Mouse (Mus musculus) limb, embryonic 11.5 days (tissue): ENCODE results near the gene Golga4. TPM values are rescaled to one million over a fixed set of nuclear protein-coding genes. Genes with fewer than 3 reads are reported as not detected.

ENCODE experiments used
- ATAC-seq: fragments of 200-750 bp; cut with Nextera tagmentation; 2 replicates; pipeline ENCODE4 v1.8.0; 2017; ENCODE audit warnings: low read depth; ENCODE audit not compliant: insufficient number of reproducible peaks, low FRiP score, low TSS enrichment
- DNase-seq: peaks from one replicate; pipeline ENCODE4 v3.0.0-alpha.2; 2015; ENCODE audit warnings: low spot score
- H3K27ac ChIP-seq: fragments of 300-500 bp; sonication (generic); replicated peaks from 2 replicates; pipeline ENCODE4 v1.5.1; 2014; ENCODE audit warnings: low read depth, mild to moderate bottlenecking, low read length
- H3K27me3 ChIP-seq: fragments of 300-500 bp; sonication (generic); 2 replicates; pipeline ENCODE4 v1.6.1; 2014; ENCODE audit warnings: mild to moderate bottlenecking, low read length, mixed read lengths; ENCODE audit not compliant: control insufficient read depth, insufficient read depth
- H3K36me3 ChIP-seq: fragments of 300-500 bp; sonication (generic); 2 replicates; pipeline ENCODE4 v1.6.1; 2014; ENCODE audit warnings: mild to moderate bottlenecking, low read length, moderate library complexity, mixed read lengths; ENCODE audit not compliant: control insufficient read depth, insufficient read depth
- H3K4me1 ChIP-seq: fragments of 300-500 bp; sonication (generic); 2 replicates; pipeline ENCODE4 v1.6.1; 2014; ENCODE audit warnings: low read length, mixed read lengths; ENCODE audit not compliant: control insufficient read depth, insufficient read depth
- H3K4me2 ChIP-seq: fragments of 300-500 bp; sonication (generic); 2 replicates; pipeline ENCODE4 v1.6.1; 2014; ENCODE audit warnings: low read depth, mild to moderate bottlenecking, moderate library complexity; ENCODE audit not compliant: severe bottlenecking
- H3K4me3 ChIP-seq: fragments of 300-500 bp; sonication (generic); 2 replicates; pipeline ENCODE4 v1.5.1; 2014; ENCODE audit warnings: low read depth, low read length
- H3K9ac ChIP-seq: fragments of 300-500 bp; sonication (generic); 2 replicates; pipeline ENCODE4 v1.6.1; 2014; ENCODE audit warnings: mild to moderate bottlenecking, low read length
- H3K9me3 ChIP-seq: fragments of 300-500 bp; sonication (generic); 2 replicates; pipeline ENCODE4 v1.6.1; 2016; ENCODE audit warnings: low read length; ENCODE audit not compliant: control insufficient read depth
- WGBS: fragments of 180-500 bp; shearing (Covaris S2); extraction: QIAGEN DNeasy Blood & Tissue Kit; methylation state at CpG from one replicate; pipeline ENCODE4 v1.1.7; 2014; 5-methylcytosine and 5-hydroxymethylcytosine counted together
- polyA plus RNA-seq: library from polyadenylated mRNA; unstranded; fragments of >200 nt; fragmentation: Nextera tagmentation; extraction: Ambion mirVana; gene quantifications from 2 replicates; pipeline ENCODE4 v1.2.1, GENCODE M21; 2014

Golga4 gene
- polyA plus RNA-seq, 1 experiment from 2014 or later = 49.5 TPM

GRCm38 (mm10) chr9:118486361-118487095, 19.5 kb upstream of the Golga4 start:
- peak overlapping the region; percentile 18 for H3K4me2 ChIP-seq

GRCm38 (mm10) chr9:118487096-118487395, 19.0 kb upstream of the Golga4 start:
- peak overlapping the region; percentile 18; the same call in 1 of the 2 replicates for H3K4me2 ChIP-seq
- H3K9me3 ChIP-seq = no peaks in the 10 kb centered on the region
- H3K9ac ChIP-seq = no peak overlapping the region
- DNase-seq (peak; percentile 49), ATAC-seq (no peak)
- no peaks in the 10 kb centered on the region for H3K36me3 ChIP-seq
- H3K4me3 ChIP-seq = no peak overlapping the region
- peaks cover 52% of the 10 kb centered on the region for H3K27me3 ChIP-seq
- WGBS = under 1% methylated on average over 9 of the region's 9 CpGs
- no peak overlapping the region for H3K27ac ChIP-seq
- peaks cover 12% of the 10 kb centered on the region; the same call in 1 of the 2 replicates for H3K4me1 ChIP-seq

More at GRCm38 (mm10) chr9:118486361-118487095, 19.5 kb upstream of the Golga4 start:
- Histone ChIP-seq H3K36me3 (no peaks in the 10 kb centered on the region), H3K27ac (no peak overlapping the region), H3K9ac (no peak overlapping the region), H3K9me3 (no peaks in the 10 kb centered on the region), H3K4me1 (peaks cover 12% of the 10 kb centered on the region; the same call in 1 of the 2 replicates), H3K27me3 (peaks cover 56% of the 10 kb centered on the region), H3K4me3 (no peak overlapping the region)
- 1% methylated on average over 32 of the region's 32 CpGs for WGBS
- ATAC-seq (no peak), DNase-seq (peak; percentile 57)

GRCm38 (mm10) chr9:118487636-118488035, 18.4 kb upstream of the Golga4 start:
- peak; percentile 62 for DNase-seq
- peaks cover 48% of the 10 kb centered on the region for H3K27me3 ChIP-seq

GRCm38 (mm10) chr9:118488138-118488895, 17.8 kb upstream of the Golga4 start:
- H3K27ac ChIP-seq = no peak overlapping the region
- no peak overlapping the region for H3K9ac ChIP-seq
- DNase-seq (peak; percentile 71), ATAC-seq (no peak)
- no peaks in the 10 kb centered on the region for H3K9me3 ChIP-seq
- H3K36me3 ChIP-seq = no peaks in the 10 kb centered on the region
- peaks cover 48% of the 10 kb centered on the region for H3K27me3 ChIP-seq
- H3K4me2 ChIP-seq = peak overlapping the region; percentile 49
- peaks cover 12% of the 10 kb centered on the region; the same call in 1 of the 2 replicates for H3K4me1 ChIP-seq
- peak overlapping the region; percentile 20 for H3K4me3 ChIP-seq
- under 1% methylated on average over 28 of the region's 28 CpGs for WGBS

More at GRCm38 (mm10) chr9:118487636-118488035, 18.4 kb upstream of the Golga4 start:
- H3K36me3 ChIP-seq = no peaks in the 10 kb centered on the region
- H3K9me3 ChIP-seq = no peaks in the 10 kb centered on the region
- H3K4me3 ChIP-seq = peak overlapping the region; percentile 20
- under 1% methylated on average over 22 of the region's 22 CpGs for WGBS
- peak overlapping the region; percentile 49 for H3K4me2 ChIP-seq
- H3K4me1 ChIP-seq = peaks cover 12% of the 10 kb centered on the region; the same call in 1 of the 2 replicates
- no peak overlapping the region for H3K9ac ChIP-seq
- H3K27ac ChIP-seq = no peak overlapping the region
- ATAC-seq = no peak

- peak; percentile 80; the same call in 1 of the 2 replicates for ATAC-seq
- peak; percentile 64 for DNase-seq
- H3K9ac ChIP-seq = no peak overlapping the region
- no peaks in the 10 kb centered on the region for H3K36me3 ChIP-seq
- WGBS = under 1% methylated on average over 20 of the region's 20 CpGs
- H3K27ac ChIP-seq = no peak overlapping the region
- no peaks in the 10 kb centered on the region for H3K9me3 ChIP-seq
- peaks cover 48% of the 10 kb centered on the region for H3K27me3 ChIP-seq
- peak overlapping the region; percentile 49 for H3K4me2 ChIP-seq
- peaks cover 12% of the 10 kb centered on the region; the same call in 1 of the 2 replicates for H3K4me1 ChIP-seq
- H3K4me3 ChIP-seq = peak overlapping the region; percentile 20; the same call in 1 of the 2 replicates
Observed at GRCm38 (mm10) chr9:118488896-118489578, 17.0 kb upstream of the Golga4 start.

- ATAC-seq (peak; percentile 59; the same call in 1 of the 2 replicates), DNase-seq (peak; percentile 87)
- no peaks in the 10 kb centered on the region for H3K9me3 ChIP-seq
- H3K27me3 ChIP-seq = peaks cover 44% of the 10 kb centered on the region
- H3K4me3 ChIP-seq = peak overlapping the region; percentile 9; the same call in 1 of the 2 replicates
- WGBS = under 1% methylated on average over 16 of the region's 16 CpGs
- no peak overlapping the region for H3K27ac ChIP-seq
- no peak overlapping the region for H3K9ac ChIP-seq
- no peaks in the 10 kb centered on the region for H3K36me3 ChIP-seq
- peak overlapping the region; percentile 49 for H3K4me2 ChIP-seq
- peaks cover 12% of the 10 kb centered on the region; the same call in 1 of the 2 replicates for H3K4me1 ChIP-seq
Observed at GRCm38 (mm10) chr9:118489579-118490019, 16.5 kb upstream of the Golga4 start.

GRCm38 (mm10) chr9:118491195-118491594, 14.9 kb upstream of the Golga4 start:
- Histone ChIP-seq H3K27ac (no peak overlapping the region), H3K4me3 (no peak overlapping the region), H3K4me1 (peaks cover 12% of the 10 kb centered on the region; the same call in 1 of the 2 replicates), H3K27me3 (peaks cover 30% of the 10 kb centered on the region), H3K36me3 (no peaks in the 10 kb centered on the region), H3K9ac (no peak overlapping the region), H3K9me3 (no peaks in the 10 kb centered on the region), H3K4me2 (no peak overlapping the region)
- no peak for ATAC-seq
- WGBS = 93% methylated on average over 4 of the region's 4 CpGs
- no peak for DNase-seq
